Mouse (Mus musculus) WW6 (cell line): ENCODE results near the gene Gstcd.

Experiments used
- DNase-seq: peaks from one replicate; pipeline ENCODE4 v3.0.0-alpha.2; 2013; ENCODE audit warnings: low read depth, low spot score

Gene Gstcd

GRCm38 (mm10) chr3:133091664-133092273 is at the start of gene Gstcd, which contains the start of gene Ints12:
Gene Gstcd (minus strand): TSS chr3:133092033.
Gene Ints12 (plus strand): TSS chr3:133091840.
- DNase-seq: peak; percentile 85

DNA sequence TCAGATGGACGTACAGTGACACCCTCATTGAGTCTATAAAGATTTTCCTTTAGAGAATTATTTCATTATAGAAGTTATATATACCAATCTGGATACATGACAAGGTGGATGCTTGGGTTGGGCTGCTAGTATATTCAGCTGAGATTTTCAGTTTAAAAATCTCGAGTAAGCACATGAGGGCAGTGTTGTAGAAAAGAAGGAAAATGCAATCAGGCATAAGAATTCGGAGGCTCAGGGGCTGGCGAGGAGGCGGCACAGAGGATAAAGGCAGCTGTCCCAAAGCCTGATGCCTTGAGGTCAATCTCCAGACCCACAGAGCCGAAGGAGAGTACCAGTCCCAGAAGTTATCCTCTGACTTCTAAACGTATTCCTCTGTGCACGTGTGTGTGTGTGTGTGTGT is 40.8 kb upstream of the Gstcd start:
- DNase-seq: no peak

GRCm38 (mm10) chr3:133131372-133131771 is 39.5 kb upstream of the Gstcd start:
- DNase-seq: no peak

GRCm38 (mm10) chr3:133113281-133113680 is 21.4 kb upstream of the Gstcd start:
- no peak for DNase-seq

- DNase-seq: no peak
Observed at GRCm38 (mm10) chr3:133111741-133112140, 19.9 kb upstream of the Gstcd start.

GRCm38 (mm10) chr3:133109844-133110243 is 18.0 kb upstream of the Gstcd start:
- no peak for DNase-seq

DNA sequence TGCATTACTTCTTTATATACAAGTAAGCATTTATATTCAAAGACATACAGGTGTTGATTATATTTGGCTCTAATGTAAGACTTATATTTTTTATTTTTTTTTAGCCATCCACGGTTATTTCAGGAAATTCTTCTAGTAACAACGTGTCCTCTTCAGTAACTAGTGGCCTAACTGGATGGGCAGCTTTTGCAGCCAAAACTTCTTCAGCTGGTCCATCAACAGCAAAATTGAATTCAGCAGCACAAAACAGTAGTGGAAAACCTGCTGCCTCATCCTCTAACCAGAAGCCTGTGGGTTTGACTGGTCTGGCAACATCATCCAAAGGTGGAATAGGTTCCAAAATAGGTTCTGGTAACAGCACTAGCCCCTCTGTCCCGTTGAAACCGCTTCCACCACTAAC is 16.9 kb upstream of the Gstcd start:
- DNase-seq: no peak

DNA sequence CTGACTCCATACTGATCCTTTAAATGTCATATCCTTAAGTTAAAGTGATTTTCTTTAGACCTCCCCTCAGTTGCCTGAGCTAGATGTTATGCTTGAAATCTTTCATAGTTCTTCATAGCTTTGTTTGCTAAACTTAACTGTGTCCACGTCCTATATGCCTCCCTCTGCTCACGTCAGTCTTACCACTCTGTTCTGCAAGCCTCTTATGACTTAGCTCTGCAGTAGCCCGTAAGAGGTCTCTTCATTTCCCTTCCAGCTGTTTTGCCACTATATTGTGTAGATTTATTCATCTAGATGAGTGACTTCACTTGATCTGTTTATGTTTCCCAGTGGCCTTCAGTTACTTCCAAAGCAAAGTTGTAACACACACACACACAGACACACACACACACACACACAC is 12.6 kb upstream of the Gstcd start:
- no peak for DNase-seq

- DNase-seq: no peak
Observed at GRCm38 (mm10) chr3:133103768-133104167, 11.9 kb upstream of the Gstcd start.

GRCm38 (mm10) chr3:133098909-133099308 is 7.1 kb upstream of the Gstcd start:
- DNase-seq: no peak

DNA sequence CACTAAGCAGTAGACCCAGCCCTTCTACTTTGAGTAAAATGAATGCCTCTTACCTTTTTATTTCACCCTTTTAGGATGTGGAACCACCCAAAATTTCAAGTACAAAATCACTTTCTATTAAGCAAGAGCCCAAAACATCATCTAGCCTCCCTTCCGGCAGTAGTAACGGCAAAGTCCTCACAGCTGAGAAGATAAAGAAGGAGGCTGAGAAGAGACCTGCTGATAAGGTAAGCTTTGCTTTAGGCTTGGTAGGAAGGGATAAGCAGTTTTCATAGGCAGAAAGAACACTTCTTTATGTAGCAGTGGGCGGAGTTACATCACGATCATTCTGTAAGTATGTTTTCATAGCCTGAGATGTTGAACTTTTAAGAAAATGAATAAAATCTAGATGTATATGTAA is 6.5 kb upstream of the Gstcd start:
- no peak for DNase-seq

DNA sequence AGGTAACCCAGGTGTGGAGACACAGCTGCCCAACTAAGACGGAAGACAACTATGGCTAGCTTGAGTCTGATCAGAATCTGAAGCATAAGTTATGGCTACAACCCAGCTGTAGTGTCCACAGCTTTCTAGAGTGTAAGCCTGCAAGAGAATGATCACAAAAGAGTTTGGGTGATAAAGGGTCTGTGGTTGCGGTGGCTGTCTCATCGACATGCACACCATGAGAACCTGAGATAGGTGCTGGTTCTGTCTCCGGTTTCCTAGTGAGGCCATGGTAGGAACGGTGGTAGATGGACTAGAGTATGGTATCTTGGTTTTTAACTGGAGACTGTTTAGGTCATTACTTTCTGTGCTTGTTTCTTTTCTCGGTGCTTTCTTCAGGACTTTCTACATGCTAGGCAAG is 6.1 kb upstream of the Gstcd start:
- DNase-seq: no peak

- no peak for DNase-seq
Observed at GRCm38 (mm10) chr3:133094305-133094704, 2.5 kb upstream of the Gstcd start.

GRCm38 (mm10) chr3:133092936-133093335 is 1.1 kb upstream of the Gstcd start:
- no peak for DNase-seq

DNA sequence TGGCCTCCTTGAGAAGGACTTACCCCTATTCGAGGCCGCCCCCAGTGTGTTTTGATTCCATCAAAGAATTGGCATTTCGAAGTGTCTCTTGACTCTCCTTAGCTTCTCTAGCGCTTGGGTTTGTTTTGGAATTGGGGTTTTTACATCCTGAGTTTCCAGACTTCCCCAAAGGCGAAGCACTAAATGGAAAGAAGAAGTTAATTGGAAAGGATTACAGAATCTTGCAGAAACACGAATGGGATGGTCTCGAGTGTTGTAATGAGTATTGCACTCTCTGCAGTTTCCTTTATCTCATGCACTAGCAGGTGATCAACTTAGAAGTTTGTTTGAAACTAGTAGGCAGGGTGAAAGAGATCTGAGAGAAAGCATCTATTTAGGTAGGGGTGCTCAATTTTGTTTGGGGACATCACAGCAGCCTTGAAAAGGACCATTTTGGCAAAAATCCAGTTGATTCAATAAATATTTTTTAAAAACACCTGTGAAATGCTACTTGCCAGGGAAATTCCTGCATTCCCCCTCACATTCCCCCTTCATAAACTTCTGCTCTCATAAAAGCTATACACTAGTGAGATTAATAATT is 531 bp upstream of the Gstcd start:
- DNase-seq: no peak

GRCm38 (mm10) chr3:133091121-133091663 is 641 bp downstream of the Gstcd start:
- DNase-seq: peak; percentile 40

DNA sequence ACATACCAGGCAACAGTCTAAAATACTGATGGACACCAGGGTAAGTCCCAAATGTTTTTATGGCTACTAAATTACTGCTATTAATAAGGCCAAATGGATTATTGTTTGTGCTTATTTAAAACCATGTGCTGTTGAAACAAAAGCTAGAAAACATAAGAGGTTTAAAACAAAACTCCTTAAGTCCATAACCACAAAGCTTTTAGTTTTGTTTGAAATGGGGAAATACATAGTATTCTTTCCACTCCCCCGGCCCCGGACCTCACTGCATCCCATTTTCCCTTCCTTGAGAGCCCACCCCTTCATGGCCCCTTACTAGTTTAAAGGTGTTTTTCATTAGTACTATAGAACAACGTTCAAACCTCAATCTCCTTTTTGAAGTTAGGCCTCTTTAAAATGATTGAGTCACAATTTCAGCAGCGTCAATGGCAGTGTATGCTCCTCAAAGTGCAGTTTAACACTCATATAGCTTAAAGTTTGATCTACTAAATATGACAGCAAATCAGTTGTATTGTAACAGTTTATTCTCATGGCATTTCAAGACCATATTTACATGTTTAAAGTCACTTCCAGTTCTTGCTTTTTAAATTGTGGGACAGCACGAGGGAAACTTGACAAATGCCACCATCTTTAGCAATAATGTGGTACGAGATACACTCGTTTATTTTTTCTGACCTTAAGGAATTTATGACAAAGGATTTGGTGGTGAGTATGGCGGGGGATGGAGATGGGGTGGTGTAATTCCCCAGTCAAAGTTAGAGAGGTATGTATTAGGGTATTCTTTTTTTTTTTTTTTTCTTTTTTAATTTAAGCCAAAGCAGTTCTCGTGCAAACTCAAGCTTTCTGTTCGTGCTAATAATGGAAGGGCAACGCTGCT is 1.3 kb downstream of the Gstcd start:
- no peak for DNase-seq

- DNase-seq: no peak
Observed at GRCm38 (mm10) chr3:133085858-133086257, 6.0 kb downstream of the Gstcd start.

DNA sequence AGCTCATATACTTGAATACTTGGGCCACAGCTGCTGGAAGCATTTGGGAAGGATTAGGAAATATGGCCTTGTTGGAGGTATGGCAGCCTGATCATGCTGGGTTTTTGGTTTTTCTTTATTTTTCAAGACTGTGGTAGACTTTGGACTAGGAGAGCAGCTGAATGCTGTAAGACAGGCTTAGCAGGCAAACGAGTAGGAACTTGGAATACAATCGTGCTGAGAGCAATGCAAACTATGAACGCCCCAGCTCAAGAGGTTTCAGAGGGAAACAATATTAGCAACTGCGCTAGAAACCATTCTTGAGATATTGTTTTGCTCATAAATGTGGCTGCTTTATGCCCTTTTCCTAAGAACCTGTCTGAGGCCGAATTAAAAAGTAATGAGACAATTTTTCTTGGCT is 9.1 kb downstream of the Gstcd start:
- no peak for DNase-seq

GRCm38 (mm10) chr3:133075560-133075959 is 16.3 kb downstream of the Gstcd start:
- no peak for DNase-seq

- DNase-seq: no peak
Observed at GRCm38 (mm10) chr3:133052068-133052467, 39.8 kb downstream of the Gstcd start.

- no peak for DNase-seq
Observed at GRCm38 (mm10) chr3:133033145-133033755, 58.6 kb downstream of the Gstcd start.
